Mouse (Mus musculus): Measurements from ENCODE around the gene Hapln1.

The Hapln1 gene

DNA sequence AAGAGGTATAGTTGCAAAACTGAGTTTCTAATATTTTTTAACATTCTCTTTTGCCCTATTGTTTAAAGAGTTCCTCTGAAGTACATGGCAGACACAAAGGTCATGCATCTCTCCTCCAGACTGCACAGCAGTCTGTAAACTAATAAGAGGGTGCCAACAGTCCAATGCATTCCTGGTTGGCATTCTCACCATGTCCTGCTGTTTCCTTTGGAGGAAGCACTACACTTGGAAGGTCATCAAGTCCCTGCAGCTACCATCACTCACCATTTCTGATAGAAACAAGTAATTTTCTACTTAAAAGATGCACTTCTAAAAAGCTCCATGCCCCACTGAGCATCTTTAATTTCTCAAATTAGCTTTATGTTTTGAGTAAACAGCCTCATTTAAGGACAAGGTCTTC is 57.8 kb downstream of the Hapln1 start:
- no peak for DNase-seq (ENCODE audit: low spot score in 2 of 2)

DNA sequence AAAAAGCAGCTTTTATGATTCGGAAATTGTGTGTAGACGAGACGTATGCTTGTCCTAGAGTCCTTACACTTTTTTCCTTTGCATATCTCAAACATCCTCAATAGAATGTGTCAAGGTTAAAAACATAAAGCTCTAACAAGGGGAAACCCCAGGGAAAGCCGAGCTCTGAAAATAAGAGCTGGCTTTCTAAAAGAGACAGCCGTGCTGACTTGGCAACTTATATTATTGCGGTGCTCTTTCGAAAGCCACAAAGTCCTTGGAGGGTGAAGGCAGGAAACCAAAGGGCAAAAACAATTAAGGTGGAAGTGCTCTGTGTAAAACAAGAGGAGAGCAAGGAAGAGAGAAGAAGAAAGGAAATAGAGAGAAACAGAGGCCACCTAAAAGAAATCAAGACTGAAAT is 60.9 kb downstream of the Hapln1 start:
- no peak for DNase-seq (ENCODE audit: low spot score in 2 of 2)

DNA sequence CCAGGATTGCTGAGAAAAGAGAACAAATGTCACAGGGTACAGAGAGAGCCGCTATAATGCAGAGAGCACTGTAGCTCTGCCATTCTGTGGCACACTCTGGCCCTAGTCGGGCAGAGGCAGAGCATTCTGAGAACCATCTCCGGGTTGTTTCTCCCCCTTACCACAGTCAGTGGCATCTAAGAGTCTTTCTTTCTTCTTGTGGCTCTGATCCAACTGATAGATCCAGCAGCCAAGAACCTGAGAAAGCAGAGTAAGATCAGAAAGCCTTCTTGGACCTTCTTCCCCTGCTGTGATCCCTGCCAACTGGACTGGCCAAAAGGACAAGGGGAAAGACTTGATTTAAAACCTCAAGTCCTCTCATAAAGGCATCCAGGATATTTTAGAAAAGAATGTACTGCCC is 63.7 kb downstream of the Hapln1 start:
- no peak for DNase-seq (ENCODE audit: low spot score in 2 of 2)

DNA sequence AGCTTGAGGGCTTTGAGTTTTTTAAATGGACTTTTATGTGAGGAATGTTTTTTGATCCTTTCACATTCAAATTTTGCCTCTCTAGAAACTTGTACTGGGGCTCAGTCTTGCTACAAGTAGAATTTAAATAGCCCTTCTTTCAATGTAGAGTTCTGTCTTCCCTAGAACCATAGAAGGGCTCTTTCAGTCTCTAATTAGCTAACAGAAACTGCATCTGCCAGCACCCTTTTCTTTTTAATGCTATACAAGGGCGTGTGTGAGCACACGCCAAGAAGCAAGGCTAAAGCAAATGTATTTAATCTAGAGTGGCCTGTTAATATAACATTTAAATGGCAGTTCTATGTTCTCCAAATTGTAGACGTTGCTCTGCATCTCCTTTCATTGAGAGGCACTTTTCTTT is 67.8 kb downstream of the Hapln1 start:
- DNase-seq (ENCODE audit: low spot score in 2 of 2) = no peak

DNA sequence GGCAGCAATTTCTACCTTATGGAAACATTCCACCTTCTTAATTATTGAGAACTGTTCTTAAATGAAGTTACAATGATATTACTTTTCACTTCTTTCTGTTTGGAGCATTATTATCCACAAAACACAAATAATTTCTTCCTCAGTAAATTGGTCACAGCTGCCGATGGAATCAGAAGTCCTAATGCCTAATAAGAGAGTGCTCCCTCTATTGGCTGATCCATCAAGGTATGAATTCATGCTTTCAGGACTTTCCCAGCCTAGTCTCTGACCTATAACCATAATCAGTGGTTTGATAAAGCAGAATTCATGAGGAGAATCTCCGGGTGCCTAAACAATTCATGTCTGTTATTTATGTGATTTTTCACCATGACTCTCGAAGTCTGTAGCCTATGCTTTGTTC is 79.5 kb downstream of the Hapln1 start:
- no peak for DNase-seq (ENCODE audit: low spot score in 2 of 2)

DNA sequence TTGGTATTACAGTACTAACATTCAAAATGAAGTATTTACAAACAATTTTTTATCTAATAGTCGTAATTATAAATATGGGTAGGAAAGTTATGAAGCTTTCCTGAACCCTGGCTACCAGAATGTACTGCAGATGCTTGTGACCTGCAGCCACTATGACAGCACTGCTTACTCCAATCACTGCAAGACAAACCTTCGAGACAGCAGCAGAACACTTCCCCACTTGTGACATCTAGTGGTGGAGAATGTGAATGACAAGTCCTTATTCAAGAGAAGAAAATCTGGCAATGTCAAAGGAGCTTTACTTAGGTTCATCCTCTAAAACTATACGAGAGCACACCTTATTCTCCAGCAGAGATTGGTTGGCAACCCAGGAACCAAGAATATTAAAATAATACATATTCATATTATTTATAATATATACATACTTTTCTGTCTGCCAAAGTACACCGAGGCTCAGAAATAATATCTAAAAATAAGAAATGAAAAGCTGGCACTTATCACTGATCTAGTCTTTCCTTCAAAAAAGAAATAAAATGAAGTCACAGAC is 94.6 kb downstream of the Hapln1 start:
- no peak for DNase-seq (ENCODE audit: low spot score in 2 of 2)

DNA sequence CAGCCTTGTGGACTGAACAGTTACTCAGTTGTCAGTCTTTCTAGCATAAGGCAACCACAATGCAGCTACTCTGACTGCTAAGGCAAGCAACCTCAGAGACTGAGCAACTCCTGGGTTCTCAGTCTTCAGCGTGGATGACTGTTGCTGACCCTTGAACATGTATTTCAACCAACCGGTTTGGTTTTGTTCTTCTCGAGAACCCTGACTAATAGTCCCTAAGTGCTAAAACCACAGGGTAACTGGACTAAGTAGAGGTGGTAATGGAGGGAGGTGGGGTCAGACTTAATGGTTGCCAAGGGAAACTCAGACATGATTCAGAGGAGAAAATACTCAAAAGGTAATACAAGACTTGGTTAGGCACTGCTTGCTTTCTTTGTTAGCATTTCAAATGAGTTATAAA is 97.4 kb downstream of the Hapln1 start:
- no peak for DNase-seq (ENCODE audit: low spot score in 2 of 2)

DNA sequence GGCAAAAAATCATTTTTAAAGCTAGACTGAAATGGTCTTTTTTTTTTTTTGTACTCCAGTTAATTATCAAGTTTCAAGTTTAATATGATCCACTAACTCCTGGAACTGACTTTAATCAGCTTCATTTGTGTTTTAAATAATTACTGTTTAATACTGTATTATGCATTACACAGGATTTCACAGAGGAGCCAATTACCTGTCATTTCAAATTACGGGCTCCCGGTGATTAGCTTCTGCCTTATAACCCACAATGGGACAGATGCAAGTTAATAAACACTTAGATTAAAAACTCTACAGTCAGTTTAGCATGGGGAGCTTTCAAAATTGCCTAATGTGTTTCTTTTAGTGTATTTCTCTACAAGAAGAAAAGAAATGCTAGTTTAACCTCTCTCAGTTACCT is 106.0 kb downstream of the Hapln1 start:
- no peak for DNase-seq (ENCODE audit: low spot score in 2 of 2)

DNA sequence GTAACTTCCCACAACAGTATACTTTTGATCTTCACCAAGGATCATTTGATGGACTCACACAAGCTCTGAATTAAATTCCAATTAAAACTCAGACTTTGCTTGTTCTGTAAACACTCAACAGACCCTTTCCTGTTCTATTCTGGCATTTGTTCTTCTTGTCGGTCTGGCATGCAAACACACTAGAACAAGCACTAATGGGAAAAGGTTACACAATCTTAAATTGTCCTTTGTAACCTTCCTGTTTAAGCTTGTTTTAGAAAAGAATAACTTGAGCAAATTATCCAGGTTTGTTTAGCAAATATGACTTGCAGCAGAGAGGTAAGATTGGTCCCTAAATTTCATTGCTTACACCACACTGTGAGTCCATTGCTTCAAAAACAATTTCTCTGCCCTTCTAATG is 113.2 kb downstream of the Hapln1 start:
- no peak for DNase-seq (ENCODE audit: low spot score in 2 of 2)

DNA sequence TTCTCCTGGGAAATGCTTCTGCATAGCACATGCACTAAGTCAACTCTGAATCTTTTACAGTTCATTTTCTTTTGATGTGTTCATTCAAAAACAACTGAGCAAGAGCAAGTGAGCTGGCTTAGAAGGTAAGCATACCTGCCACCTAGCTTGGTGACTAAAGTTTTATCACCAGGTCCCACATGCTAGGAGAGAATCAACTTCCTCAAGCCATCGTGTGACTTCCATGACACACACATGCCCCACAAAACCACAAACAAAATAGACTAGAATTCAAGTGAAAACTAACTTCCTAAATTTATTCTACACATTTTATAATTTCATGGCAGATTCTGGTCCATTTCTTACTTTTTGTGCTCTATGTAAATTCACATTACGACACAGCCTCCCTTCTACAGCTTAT is 113.7 kb downstream of the Hapln1 start:
- no peak for DNase-seq (ENCODE audit: low spot score in 2 of 2)

DNA sequence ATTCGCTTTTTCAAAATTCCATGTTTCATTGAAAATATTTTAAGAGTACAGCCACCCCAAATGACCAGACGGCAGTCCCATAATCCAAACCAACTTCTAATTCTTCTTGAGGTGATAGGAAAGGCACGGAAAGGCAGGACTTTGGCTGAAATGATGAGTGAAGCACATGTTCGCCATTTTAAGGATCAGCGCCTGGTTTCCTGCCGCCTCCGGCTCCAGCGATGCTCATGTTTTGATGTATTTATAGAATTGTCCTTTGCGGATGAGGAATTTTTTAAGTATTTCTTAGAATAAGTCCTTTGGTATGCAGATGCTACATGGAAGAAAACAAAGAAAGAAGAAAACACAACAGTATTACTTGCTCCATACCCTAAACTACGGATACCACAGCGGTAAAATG is 117.5 kb downstream of the Hapln1 start:
- DNase-seq (ENCODE audit: low spot score in 2 of 2) = no peak
